Mouse (Mus musculus) bone marrow macrophage, adult 2 months (primary cell): ENCODE results near the gene Ptges3l.
"Not testable (repeated sequence)": the region's sequence is repeated elsewhere in the genome, so short reads cannot be mapped to it uniquely, and the experiment has no call there.

Source experiments
- CTCF ChIP-seq: IDR thresholded peaks from 2 replicates; pipeline ENCODE4 v1.5.1; 2012; ENCODE audit warnings: low read depth, mild to moderate bottlenecking, low read length, moderate library complexity
- POLR2A ChIP-seq: IDR thresholded peaks from 2 replicates; pipeline ENCODE4 v1.6.1; 2012; ENCODE audit warnings: mild to moderate bottlenecking, low read depth, low read length, borderline replicate concordance

DNA sequence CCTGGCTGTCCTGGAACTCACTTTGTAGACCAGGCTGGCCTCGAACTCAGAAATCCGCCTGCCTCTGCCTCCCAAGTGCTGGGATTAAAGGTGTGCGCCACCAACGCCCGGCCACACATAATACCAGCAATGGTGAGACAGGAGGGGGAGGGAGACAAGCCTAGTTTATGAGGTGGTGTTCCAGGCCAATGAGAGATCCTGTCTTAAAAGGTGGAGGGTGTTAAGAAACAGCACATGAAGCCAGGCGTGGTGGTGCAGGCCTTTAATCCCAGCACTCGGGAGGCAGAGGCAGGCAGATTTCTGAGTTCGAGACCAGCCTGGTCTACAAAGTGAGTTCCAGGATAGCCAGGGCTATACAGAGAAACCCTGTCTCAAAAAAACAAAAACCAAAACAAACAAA lies 46.9 kb downstream of the Ptges3l start:
- not testable (repeated sequence) for TF ChIP-seq CTCF, POLR2A
